Mouse (Mus musculus) gastrocnemius, adult 18-20 months (tissue): ENCODE measurements around the gene Gm15217. TPM values are rescaled to one million over a fixed set of nuclear protein-coding genes. Genes with fewer than 3 reads are reported as not detected.

Experiments
- DNase-seq: peaks from one replicate; pipeline ENCODE4 v3.0.0; 2021; ENCODE audit warnings: low spot score
- long read RNA-seq, 2 experiments: library from polyadenylated mRNA; stranded (forward); transcript quantifications; one replicate each; pipeline ENCODE4 v2.0.0; 2021
- total RNA-seq, 2 experiments: library from RNA; stranded (reverse); gene quantifications; 2 replicates each; pipeline ENCODE4 v1.2.3; 2021

Gm15217 gene
- total RNA-seq: not detected
- long read RNA-seq, experiment 1: 0 reads
- long read RNA-seq, experiment 2: 0 reads

DNA sequence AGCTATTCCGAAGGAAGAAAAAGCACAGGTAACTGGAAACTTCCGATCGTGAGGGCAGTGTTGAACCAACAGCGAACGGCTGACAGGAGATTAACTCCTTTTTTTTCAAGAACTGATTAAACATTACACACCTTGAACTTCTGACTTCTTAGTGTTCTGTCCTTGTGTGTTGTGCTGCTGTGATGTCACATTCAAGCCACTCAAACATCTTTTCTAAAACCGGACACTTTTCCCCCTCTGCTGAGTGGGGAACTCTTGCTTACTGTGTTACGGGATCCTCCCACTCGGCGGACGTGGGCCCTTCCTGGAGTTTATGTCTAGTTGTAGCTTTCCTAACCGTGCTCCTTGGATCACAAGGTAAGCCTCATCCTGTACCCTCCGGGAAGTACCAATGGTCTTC lies at the start of gene Gm15217:
Gm15217 (plus strand) TSS at position 130 of the 400 bp plus-strand sequence.
- DNase-seq: no peak

DNA sequence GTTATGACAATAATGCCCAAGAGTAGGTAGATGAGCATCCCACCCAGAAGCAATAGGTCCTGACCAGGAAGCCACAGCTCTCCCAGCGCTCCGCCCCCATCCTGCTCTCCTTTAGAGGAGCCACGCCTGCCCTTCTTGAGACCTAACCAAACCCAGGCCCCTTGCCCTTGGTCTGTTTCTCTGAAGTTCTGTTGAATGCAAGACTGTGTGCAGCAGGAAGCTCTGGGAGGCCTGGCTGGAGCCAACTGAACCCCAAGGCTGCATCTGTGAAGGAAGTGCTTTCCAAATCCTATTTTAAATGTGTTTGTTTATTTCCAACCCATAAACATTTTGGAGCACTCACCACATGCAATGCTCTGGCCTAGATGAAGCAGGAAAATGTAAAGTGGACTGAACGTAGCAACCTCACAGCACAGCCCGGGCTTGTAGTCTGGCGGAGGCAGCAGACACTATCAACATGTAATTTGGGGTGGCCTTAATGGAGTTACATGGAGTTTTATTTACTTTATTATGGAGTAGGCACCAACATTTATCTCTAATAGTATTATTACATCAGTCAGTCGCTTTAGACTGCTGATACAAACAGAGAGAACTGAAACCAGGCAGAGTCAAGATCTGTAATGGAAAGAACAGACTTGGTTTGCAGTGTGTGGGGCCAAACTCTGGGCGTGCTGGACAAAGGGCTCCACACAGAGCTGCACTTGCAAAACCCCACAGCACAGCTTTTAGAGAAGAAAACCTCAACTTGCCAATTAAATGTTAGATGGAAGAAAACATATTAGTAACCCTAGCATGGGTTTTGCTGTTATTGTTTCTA lies 45.6 kb upstream of the Gm15217 start:
- no peak for DNase-seq

- DNase-seq: no peak
Measured at GRCm38 (mm10) chr14:46338801-46339200, 40.4 kb upstream of the Gm15217 start.

DNA sequence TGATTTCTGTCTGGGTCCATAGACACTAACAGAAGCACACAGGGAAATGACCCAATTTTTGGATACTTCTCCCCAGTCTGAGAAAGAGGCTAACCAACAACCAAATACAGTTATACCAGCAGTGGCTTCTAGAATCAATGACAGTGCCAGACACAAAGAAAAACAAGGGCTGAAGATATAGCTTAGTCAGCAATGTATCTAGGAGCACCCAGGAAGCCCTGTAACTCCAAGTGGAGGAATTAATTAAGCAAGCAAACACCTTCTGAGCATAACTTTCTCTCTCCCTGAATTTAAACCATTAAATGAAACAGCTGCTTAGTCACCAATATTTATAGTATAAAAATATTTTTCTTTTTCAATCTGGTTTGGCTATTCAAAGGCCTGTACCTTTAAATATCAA lies 34.5 kb upstream of the Gm15217 start:
- no peak for DNase-seq

GRCm38 (mm10) chr14:46357286-46357685 lies 21.9 kb upstream of the Gm15217 start:
- DNase-seq: no peak

DNA sequence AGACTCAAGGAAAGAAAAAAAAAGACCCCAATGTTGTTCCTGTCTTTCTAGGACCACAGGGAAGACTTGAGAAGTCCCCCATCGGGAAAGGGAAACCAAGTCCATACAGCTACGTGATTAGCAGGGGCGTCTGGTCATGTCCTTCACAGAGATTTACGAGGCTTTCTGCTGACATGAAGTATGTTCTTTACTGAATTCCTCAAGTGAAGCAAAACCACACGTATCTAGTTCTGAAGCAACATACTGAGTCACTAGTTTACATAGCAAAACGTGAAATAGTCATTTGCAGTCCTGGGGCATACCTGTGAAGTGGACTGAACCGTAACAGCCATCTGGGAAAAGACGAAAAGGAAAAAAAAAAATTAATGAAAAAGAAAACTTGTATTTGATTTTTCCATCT lies 21.5 kb upstream of the Gm15217 start:
- no peak for DNase-seq

DNA sequence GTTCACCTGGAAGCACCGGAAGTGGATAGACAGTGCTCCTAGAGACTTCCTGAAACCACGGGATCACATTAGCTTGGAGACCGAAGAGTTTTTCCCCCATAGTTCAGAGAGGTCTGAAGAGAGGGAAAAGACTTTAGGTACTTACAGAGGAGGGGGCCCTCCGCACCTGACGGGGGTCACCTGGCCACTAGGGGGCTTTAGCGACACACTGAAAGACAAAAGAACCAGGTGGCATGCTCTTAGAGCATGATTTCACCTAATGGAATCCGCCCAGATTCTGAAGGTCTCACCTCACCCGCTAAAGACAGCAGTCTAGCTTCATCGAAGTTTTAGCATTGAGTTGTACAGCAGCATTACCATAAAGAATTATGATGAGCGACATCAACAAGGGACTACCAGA lies 16.0 kb upstream of the Gm15217 start:
- no peak for DNase-seq

DNA sequence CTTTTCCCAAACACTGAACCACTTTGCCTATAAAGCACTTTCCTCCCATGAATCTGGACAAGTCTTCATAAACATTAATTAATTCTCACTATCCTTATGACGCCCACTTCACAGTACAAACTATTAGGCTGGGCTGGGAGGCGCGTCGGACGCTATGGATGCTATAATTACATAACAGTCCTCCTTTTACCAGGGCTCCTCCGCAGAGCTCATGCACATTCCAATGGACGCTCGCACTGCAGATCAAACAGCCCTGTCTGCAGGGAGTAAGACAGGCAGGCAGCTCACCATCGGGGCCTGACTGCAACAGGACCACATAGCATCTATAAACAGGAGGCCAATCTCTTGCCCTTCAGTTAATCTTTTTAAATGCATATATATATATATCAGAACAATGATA lies 6.8 kb upstream of the Gm15217 start:
- DNase-seq: no peak

- DNase-seq: no peak
Measured at GRCm38 (mm10) chr14:46375796-46376195, 3.4 kb upstream of the Gm15217 start.

DNA sequence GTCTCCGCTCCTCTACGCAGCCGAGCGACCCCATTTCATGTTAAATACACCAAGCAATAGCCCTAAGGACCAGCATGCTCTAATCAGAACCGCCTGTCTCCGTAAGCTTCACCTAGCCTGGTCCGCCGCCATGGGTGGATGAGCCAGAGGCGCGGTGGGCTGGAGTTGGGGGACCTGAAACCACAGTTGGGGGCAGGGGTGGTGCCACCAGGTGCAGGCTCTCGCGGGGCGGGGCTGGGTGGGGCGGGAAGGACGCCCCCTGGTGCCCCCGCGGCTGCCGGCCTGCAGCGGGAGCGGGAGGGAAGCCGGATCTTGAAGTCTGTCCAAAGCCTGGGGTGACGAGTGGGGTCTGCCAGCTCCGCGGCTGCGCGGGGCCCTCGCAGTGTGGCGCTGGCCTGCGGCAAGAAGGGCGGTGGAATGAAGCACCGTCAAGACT lies 1.1 kb downstream of the Gm15217 start:
- DNase-seq: no peak

DNA sequence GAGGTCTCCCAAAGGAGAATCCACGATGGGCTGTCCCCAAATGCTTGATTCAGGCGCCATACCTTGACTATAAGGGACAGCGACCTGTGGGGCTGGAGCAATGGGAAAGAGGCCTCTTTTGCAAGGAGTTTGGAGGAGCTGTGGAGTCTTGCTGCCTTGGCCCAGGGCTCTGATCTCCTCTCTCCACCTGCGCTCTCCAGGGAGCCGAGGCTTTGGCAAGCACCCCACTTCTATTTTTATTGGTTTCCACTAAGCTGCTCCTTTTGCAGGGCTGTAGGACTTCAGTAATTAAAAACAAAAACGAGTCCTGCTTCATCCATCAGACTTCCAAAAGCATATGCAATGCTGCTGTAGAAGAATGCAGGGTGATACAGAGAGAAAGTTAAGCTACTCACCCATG lies 2.2 kb downstream of the Gm15217 start:
- DNase-seq: peak; percentile 81

DNA sequence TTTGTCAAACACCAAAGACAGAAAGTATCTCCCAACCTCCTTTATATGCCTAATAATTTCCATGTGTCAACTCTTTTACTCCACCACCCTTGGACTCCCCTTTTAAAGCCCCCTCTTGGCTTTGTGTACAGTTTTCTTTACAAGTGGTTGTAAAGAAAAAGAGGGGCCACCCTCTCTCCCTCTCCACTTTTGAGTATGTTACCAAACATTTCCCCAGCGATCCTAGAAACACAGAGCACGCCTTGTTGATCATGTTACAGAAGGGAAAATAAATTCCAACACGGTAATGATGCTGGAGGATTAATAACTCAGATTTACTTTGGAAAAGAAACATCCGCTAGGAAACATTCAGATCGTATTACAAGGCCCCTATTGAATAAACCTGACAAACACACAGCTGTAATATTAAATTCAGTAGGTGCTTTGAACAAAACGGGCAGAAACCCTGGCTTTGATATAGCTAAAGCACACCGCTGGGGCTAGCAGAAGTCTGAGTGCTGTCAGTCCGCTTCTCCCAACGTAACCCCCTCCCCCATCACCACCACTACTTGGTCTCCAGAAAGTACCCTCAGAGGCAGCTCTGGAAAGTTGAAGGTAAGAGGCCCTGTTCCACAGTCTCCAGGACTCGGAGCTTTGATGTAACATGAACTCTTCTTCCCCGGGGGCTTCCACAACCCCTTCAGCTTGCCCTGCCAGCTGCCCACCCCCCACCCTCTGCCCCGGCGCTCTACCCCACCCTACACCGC lies 5.9 kb downstream of the Gm15217 start:
- no peak for DNase-seq

DNA sequence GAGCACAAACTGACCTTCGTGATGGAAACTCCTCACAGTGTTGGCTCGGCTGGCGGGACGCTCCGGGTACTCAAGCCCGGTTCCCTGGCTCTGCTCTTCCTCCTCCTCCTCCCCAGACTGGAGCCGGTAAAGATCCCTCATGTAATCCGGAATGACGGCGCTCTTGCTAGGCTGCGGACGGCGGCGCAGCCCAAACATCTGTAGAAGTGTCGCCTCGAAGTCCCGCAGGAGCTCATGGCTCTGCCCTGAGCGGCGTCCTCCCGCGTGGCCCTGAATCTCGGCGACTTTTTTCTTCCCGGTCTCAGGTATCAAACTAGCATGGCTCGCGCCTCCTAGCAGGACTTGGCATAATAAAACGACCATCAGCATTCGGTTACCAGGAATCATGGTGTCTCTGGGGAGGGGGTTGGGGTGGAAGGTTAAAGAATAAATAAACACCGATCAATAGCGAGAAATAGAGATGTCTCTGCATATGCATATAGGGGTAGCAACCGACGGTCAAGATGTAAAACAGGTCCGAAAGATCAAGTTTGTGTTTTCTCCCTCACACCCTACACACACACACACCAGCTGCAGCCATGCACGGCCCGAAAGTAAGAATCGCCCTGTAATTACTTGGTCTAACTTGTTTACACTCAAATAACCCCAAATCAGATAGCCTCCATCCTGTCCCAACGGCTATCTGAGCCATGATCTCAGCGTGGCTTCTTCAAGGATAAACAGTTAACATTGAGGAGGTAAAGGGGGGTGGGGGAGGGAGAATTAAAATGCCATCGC lies 6.7 kb downstream of the Gm15217 start:
- peak; percentile 6 for DNase-seq

GRCm38 (mm10) chr14:46386478-46387356 lies 7.5 kb downstream of the Gm15217 start:
- peak; percentile 14 for DNase-seq

GRCm38 (mm10) chr14:46387357-46387671 lies 8.1 kb downstream of the Gm15217 start:
- DNase-seq: peak; percentile 79

DNA sequence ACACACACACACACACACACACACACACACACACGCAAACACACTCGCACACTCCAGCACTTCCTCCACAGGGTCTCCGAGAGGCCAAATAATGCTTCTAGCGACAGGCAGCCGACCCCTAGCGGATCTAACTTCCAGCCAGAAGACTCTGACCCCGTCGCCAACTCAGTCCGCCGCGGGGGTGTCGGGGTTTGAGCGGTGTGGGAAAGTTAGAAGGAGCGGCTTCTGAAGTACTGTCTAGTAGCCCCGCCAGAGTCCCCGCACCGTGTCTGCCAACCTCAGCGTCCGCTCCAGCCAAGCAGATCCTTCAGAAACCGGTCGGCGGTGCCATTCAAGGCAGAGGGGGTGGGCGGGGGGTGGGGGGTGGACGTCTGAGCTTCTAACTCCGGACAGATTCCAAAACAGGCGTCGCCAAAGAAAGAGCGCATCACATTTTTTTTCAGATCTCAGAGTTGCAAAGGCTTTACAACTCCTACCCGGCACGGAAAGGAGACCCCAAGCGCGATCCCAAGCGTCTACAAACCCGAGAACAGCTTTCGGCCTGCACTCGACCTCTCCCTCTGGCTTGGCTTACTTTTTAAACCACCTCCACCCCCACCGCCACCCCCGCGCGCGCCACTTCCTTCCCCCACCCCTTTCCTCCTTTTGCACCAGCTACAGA lies 8.7 kb downstream of the Gm15217 start:
- DNase-seq: peak; percentile 31

GRCm38 (mm10) chr14:46388636-46389035 lies 9.4 kb downstream of the Gm15217 start:
- DNase-seq: peak; percentile 22

DNA sequence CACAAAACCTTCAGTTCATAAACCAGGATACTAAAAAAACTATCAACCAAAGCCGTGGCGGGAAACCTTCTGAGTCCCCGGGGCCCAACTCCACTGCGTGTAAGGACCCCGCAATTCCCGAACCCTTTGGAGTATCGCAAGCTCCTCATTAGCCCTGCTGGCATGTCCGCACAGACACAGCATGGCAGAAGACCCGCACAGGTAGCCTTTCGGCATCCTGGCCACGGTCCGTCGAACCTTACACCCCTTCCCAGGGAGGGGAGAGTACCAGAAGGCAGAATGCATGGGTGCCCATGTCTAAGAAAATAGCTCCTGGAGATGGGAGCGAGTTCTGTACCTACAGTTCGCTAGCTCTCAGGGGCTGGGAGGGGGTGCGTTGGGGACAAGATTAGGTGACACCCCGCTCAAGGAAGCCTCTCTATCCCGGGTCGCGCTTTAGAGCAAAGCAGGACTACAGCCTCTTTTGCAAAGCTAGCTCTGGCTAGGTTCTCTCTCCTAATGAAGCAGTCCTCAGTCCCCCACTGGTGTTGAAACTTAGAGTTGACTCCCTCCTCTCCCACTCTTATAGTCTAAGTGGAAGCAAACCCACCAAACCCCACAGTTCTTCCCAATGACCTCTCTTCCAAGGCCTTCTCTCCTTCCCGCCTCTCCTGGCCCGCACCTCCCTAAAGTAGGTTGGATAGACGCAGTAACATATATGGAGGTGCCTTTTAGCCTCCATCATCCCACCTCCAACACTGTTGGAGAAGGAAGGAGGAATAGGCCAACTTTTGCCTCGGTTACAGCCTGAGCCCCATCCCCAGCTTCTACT lies 10.4 kb downstream of the Gm15217 start:
- DNase-seq: no peak

DNA sequence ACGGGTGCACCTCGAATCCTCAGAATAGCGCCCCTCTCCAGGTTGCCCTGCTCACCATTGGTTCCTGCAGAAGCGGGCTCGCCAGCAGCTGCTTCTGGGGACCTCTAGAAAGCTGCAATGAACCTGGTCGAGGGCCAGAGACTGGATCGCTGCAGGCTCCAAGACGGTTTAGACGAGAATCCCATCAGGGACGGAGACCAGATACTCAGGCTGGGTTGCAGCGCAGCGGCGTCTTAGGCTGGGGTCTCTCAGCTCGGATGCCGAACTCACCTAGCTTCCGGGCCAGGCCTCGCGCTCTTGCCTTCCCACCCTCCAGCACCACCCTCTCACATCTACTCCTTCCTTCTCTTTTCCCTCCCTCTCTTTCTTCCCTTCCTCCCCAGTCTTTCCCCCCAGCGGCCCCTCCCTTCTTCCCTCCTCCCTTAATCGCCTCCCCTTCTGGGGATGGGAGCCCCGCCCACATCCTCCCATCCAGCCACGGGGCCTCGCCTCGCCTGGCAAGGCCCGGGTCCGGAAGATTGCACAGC lies 11.1 kb downstream of the Gm15217 start, which contains the start of gene Bmp4:
Bmp4 (minus strand) TSS at position 421 of the 527 bp plus-strand sequence.
- DNase-seq: peak; percentile 62
